Mouse (Mus musculus) mature B cell (primary cell): ENCODE data around the gene Armt1.
"Not testable (repeated sequence)": the region's sequence is repeated elsewhere in the genome, so short reads cannot be mapped to it uniquely, and the experiment has no call there.

Source experiments
- in situ Hi-C: fragments of 300-500 bp; cut with MboI; formaldehyde crosslinking; loops from 2 replicates; pipeline ENCODE4 v1.14.3; 2019

The Armt1 gene

DNA sequence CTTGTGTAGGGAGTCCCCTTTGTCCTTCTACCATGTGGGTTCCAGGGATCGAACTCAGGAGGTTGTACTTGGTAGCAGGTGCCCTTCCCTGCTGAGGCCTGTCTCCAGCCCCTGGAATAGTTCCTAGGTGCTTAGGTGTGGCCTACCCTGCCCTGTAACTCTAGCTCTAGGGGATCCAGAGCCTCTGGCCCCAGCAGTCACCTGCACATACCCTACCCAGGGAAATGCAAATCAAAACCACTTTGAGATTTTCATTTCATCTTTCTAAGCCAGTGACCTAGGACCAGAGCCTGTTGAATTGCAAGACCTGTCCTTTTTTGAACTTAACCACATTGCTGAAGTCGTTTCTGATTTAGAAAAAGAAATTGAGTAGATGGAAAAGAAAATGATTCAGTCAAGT, 1.6 kb downstream of the Armt1 start:
- in situ Hi-C loops, result not testable (repeated sequence)

DNA sequence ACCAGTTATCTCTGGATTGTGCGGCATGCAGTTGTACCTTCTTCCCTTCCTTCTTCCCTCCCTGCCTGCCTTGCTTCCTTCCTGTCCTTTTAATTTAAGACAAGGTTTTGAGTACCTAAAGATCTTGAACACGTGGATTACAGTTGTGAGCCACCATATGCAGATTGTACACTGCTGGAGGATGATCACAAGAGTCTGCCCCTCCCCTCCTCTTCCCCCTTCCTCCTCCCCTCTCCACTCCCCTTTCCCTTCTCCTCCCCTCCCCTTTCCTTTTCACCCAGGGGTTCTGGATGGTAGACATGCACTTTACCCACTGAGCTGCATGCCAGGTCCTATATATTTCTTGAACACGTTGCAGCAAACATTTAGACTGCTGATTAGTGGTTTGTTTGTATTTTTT, 3.1 kb downstream of the Armt1 start:
- in situ Hi-C loops, result no loop called here

DNA sequence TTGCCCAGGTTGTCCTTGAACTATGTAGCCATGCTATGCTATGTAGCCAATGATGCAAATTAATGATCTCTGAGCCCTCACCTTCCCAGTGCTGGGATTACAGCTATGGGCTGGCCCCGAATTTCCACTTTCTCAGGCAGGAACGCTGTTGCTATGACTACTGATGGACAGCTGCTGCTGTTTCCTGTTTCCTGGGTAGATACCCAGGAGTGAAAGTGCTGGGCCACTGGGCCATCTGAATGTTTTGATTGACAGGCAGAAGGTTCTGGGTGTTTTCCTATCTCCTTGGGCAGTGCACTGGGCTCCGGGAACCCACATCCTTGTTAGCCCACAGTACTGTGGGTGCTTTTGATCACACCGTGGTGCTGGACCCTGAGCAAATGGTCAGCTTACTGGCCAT, 24.1 kb downstream of the Armt1 start:
- in situ Hi-C loops, result no loop called here

DNA sequence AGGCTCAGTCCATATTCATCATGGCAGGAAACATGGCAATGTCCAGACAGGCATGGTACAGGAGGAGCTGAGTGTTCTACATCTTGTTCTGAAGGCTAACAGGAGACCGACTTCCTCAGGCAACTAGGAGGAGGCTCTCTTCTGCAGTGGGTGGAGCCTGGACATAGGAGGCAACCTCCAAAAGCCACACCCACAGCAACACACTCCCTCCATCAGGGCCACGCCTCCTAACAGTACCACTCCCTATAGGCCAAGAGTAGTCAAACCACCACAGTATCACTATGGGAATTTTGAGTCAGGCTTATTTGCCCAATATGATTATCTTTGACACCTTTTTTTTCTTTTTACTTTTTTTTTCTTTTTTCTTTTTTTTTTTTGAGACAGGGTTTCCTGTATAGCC, 27.9 kb downstream of the Armt1 start:
- in situ Hi-C loops, result no loop called here

DNA sequence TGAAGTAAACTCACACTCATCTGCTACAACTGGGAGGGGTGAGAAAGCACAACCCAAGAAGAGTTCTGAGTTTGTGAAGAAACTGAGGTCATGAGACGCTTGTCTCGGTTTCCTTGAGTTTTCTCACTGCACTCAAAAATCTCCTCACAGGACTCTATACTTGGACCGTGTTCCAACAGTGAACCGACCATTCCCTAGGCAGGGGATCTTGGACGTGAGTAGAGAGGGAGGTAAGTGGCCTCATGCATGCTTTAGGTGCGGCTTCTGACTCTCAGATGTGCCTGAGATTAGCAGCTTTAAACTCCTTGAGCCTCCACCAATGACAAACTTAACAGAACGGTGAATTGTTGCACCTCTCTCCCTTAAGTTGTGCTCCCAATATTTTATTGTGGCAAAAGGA, 33.5 kb downstream of the Armt1 start:
- in situ Hi-C loops, result no loop called here

DNA sequence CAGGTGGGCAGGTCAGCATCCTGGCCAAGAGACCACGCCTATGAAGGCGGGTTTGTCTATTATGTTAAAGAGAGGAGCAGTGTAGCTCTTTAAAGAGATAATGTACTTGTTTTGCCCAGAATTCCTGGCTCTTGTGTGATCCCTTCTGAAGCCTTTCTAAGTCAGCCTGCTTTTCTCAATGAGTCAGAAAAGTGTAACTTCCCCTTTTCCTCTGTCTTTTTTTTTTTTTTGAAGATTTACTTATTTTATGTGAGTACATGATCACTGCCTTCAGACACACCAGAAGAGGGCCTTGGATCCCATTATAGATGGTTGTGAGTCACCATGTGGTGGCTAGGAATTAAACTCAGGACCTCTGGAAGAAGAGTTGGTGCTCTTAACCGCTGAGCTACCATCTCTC, 37.1 kb downstream of the Armt1 start:
- in situ Hi-C loops, result no loop called here

DNA sequence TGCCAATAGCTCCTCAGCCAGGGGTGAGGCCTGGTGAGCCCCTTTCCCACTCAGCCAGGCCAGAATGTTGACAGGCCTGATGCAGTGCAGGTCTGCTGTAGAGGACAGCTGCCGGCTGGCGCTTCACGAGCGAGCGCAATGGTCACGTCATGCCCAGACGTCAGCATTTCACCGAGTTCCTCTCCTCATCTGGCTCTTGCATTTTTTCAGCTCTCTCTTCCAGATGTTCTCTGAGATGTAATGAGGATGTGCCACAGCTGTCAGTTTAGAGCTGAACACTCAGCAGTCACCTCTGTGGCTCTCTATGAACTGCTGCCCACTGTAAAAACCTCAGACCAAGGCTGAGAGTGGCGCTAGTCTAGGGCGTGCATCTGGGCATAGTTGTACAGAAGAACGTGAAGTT, 41.3 kb downstream of the Armt1 start:
- in situ Hi-C loops, result no loop called here

DNA sequence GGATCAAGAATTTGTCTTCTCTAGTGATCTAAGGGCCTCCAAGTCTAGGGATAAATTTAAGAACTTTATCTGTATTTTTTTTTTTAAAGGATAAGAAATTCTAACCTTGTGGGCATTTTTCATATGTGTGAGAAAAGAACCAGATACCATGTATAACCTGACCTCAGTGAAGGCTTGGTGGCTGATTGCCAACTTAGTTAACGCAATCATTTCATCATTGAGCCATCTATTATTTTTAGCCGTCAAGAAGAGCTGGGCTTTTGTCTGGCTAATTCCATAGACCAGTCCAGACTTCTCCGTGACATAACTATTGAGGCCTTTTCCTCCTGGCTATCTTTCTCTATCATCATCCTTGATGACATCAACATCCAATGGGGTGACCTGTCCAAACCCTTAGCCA, 43.2 kb downstream of the Armt1 start:
- in situ Hi-C loops, result no loop called here

DNA sequence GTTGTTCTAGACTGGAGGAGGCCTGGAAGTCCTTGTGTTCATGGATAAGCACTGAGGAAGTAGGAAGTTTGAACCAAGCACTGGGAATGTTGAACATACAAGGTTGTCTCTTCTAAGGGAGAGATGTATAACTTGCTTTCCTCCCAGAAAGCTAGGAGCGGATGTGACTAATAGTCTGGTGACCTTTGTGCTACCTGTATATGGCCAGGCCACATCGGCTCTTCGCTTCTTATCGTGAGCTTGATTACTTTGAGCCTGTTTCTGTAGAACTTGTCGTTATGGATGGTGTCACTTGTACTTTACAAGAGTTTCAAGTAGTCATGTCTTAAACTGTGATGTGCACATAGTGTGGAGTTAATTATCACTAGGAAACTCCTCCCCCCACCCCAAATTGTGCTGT, 44.3 kb downstream of the Armt1 start:
- in situ Hi-C loops, result no loop called here

DNA sequence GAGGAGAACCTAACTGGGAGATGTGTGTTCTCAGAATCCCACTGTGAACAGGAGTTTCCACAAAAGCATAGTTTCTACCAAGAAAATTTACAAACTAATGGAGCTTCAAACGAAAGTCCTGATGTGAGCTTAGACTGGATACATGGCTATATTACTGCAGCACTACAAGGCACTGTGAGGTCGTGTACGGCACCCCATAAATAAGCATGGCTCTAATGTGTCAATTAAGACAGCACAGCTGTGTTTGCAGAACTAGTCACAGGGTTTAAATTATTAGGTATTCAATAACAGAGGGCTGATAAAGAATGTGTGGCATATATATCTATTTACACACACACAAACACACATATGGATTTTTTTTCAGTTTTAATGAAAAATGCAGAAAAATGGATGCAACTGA, 48.7 kb downstream of the Armt1 start:
- in situ Hi-C loops, result no loop called here

DNA sequence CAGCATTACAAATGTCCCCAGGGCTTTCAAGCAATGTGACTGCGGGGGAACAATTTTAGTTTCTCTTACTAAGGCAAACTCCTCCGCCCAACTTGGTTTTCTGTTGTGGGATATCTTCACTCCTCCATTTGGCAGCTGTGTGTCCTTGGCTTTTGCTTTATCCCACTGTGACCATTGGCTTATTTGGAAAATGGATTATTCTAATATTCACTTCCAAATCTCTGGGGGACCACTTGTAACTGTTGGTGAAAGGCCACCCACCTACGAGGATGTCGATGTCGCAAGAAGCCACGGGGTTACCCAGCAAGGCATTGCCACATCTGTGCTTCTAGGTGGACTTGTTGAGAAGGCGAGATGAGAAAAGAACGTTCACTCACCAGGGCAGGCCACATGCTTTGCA, 49.4 kb downstream of the Armt1 start:
- in situ Hi-C loops, result no loop called here

DNA sequence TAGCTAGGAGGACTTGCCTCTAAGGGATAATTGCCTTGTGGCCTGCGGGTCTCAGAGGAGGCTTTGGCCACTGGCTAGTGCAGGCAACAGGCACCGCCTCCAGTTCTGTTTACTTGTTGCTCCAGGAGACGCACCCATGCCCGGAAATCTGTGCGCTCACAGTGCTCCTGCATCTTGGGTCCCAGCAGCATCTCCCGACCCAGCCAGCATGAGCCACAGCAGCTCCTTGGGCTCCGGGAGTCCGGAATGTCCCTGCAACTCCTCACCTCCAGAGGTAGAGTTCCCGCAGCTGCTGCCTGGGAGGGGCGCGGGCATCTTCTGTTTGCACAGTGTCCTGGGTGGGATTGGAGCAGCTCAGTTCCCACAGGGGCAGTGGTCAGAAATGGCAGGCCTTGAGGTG, 50.1 kb downstream of the Armt1 start, which contains the start of gene Ccdc170:
Gene Ccdc170 (plus strand): TSS at position 148 of the 400 bp plus-strand sequence.
- in situ Hi-C loops, result no loop called here

DNA sequence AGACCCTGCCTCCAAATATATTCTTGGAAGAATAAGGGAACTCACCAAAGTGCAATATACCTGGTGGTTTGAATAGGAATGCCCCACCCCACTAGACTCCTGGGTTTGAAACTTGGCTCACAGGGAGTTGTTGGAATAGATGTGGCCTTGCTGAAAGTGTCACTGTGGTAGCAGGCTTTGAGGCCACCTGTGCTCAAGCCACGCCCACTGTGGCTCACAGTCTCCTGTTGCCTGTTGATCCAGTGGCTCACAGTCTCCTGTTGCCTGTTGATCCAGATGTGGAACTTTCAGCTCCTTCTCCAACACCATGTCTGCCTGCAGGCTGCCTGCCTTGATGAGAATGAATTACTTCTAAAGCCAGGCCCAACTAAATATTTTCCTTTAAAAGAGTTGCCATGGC, 51.6 kb downstream of the Armt1 start:
- in situ Hi-C loops, result no loop called here

DNA sequence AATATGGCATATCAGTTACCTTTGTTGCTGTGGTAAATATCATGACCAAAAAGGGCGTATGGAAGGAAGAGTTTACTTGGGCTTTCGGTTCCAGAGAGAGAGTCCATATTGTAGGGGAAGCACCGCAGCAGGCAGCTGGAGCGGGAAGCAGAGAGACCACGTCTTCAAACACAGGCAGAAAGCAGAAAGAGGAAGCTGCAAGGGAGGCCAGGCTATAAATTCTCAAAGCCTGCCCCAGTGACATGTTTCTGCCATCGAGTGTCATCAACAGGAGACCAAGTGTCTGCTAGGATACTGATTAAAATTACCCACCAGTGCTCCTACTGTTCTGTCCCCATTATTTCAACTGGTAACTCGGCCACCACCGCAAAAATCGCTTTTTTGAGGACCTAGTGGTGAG, 52.7 kb downstream of the Armt1 start:
- in situ Hi-C loops, result no loop called here

DNA sequence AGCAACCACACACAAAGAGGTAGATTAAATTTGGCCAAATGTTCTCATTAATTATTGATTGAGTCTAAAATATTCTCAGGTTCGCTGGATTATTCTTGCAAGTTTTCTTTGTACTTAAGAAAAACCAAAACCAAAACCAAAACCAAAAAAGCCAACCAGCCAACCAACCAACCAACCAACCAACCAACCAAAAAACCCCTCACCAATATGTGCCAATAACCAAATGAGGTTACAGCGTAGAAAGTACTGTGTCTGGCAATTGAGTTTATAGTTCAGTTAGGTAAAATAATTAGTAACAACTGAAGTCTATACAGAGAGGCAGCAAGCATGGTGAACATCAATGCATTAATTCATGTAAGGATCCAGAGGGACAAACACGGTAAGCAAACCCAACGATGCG, 57.6 kb downstream of the Armt1 start:
- in situ Hi-C loops, result no loop called here

DNA sequence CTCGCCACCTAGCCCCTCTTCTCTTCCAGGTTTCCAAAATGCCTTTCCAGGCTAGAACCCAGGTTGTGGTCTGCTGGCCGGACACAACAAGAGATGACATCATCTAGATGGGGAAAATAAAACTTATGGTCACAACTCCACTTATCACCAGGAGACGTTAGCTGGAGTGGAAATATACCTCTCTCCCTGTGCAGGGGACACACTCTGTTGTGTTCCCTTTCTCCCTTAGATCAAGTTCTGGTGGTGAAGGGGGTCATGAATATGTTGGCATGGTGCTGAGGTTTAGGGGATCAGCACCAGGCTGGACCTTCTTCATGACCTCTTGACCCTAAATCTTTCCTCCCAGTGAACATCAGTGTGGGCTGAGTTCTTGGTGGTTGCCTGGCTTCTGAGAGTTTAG, 59.0 kb downstream of the Armt1 start:
- in situ Hi-C loops, result no loop called here

DNA sequence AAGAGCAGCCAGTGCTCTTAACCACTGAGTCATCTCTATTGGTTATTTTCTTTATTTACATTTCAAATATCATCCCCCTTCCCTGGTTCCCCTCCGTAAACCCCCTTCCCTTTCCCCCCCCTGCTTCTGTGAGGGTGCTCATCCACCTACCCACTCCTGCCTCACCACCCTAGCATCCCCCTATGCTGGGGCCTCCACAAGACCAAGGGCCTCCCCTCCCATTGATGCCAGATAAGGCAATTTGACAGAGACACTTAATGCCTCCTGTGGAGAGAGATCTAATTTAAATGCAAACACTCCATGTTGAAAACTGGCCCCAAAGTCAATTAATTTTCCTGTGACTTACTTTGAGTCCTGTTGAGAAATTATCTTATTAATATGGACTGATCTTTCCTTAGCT, 59.8 kb downstream of the Armt1 start:
- in situ Hi-C loops, result no loop called here

DNA sequence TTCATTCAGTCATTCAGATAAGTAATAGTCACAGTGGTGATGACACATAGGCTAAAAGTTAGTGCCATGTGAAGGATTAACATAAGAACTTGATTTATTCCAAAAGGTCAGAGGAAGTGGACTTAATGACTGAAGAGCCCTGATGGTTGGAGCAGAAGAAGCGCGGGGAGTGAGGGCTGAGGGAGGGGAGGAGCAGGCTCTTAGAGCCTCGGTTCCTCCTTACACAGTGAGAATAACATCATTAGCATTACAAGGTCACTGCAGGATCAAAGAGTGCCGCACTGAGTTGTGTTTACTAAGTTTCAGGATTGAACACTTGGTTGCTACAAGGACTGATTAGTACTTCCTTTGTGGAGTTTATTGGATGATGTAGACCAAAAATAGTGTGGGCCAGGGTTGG, 60.6 kb downstream of the Armt1 start:
- in situ Hi-C loops, result no loop called here

DNA sequence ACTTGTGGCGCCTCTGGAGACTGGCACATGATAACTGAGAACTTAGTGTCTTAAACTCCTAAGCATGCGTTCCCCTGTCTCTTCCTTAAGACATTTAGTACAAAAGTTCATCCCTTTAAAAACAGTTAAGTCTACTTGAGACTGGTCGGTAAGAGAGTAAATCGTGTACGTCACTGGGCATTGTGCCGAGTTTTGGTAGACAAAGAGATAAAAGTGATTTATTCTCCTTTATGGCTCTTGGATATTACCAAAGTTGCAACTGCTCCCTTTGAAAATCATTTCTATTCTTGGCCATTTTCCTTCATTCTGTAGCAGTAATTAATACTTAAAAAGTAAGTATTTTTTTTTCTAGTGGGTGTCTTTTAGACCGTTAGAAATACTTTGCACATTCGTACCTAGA, 71.0 kb downstream of the Armt1 start:
- in situ Hi-C loops, result no loop called here
